Mouse (Mus musculus): ENCODE results near the gene Tmem104.

DNA sequence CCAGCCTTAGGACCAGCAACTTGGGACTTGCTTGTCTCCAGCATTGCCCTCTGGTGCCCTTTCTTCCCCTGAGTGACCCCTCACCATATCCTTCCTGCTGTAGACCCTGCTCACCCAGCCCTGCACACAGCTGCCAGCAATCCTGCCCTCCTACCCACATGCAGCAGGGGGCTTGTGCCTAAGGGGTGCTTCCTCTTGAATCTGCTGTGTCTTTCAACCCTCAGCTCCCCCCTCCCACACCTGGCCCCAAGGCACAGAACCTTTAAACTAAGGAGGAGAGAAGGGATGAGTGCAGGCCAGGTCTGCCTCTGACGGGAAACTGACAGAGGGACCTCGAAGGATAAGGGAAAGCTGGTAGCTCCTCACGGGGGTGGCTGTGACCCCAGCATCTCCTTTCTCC, 55.5 kb downstream of the Tmem104 start:
- TF ChIP-seq POLR2A (IDR thresholded peaks at IDR 0.05; ENCODE audit: control insufficient read depth, extremely low read depth, insufficient read depth, low read length, poor library complexity): no peak
- TF ChIP-seq CTCF (IDR thresholded peaks at IDR 0.05; ENCODE audit: borderline replicate concordance, control insufficient read depth, extremely low read depth, insufficient read depth, low read length, poor library complexity): peak; percentile 38; the same call in 1 of the 2 replicates

Data from thymus, adult 2 months (tissue).